Mouse (Mus musculus) testis, adult 2 months (tissue): Measurements from ENCODE around the gene Cd40.

Experiments used
- CTCF ChIP-seq: fragments of 200-500 bp; IDR thresholded peaks from 2 replicates; pipeline ENCODE4 v1.5.1; 2012; ENCODE audit warnings: low read depth, mild to moderate bottlenecking, inconsistent platforms, low read length, moderate library complexity; ENCODE audit not compliant: control insufficient read depth, insufficient read depth, insufficient replicate concordance
- POLR2A ChIP-seq: fragments of 200-500 bp; IDR thresholded peaks from 2 replicates; pipeline ENCODE4 v1.6.1; 2012; ENCODE audit warnings: low read depth, mild to moderate bottlenecking, inconsistent platforms, low read length, moderate library complexity; ENCODE audit not compliant: control insufficient read depth

DNA sequence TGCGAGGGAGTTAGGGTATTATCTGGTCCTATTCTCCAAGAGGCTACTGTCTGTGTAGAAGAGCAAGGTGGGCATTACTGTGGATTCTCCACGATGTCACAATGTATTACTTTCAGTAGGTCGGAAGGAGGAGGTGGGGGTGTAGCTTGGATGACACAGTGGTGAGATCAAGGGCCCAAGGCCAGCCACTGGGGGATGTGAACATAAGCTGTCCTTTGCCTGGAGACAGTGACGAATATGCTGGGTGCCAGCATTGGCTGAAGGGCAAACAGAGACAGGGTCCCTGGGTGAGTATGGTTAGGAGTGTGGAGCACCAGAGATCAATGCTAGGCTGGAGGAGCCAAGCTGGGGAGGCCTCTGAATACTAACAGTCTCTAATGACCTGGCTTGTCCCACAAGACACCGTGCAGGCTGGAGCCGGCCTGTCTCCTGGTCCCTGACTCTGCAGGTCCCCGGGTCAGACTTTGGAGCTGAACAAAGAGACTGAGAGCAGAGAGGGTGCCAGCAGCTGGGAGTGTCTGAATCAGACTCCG is 36.1 kb downstream of the Cd40 start:
- TF ChIP-seq CTCF: no peak
- TF ChIP-seq POLR2A: no peak
